Mouse (Mus musculus): ENCODE data around the gene Galm. TPM values are rescaled to one million over a fixed set of nuclear protein-coding genes. Genes with fewer than 3 reads are reported as not detected.

Gene Galm
- polyA plus RNA-seq (2012; rRNA removed) = 25.8 and 36.6 TPM in 2 replicates

DNA sequence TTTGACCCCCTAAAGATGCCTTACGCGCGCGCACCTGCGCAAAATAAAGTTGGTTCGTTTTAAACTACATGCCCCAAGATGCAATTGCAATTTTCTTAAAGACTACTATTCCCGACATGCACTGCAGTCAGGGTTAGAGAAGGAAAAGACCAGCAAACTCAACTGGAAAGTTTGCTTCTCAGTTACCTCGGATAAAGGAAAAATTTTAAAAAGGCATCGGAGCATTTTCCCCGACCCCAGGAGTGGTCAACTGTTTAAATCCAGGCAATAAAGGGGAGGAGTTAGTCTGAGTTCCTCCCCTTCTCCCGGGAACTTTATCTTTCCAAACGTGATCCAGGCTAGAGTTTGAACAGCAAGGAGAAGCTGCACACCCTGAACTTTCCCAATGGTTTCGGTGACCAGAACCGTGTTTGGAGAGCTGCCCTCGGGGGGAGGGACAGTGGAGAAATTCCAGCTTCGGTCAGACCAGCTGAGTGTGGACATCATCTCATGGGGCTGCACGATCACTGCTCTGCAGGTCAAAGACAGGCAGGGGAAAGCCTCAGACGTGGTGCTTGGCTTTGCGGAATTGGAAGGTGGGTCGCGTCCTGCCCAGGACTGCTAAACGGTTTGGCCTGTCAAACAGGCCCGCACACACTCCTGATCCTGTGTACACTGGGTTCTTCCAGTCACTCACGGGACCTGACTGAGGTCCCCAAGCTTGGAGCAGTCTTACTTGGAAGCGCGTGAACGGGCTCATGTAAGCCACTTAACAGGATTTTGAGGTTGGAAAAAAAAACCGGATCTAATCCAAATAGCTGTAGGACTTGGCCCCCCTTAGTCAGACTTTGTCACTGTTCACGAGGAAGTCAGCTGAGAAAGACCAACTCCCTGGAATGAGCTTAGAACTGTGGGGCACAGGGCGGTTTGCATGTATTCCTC lies at the start of gene Galm:
Gene Galm (plus strand): TSS at position 141 of the 921 bp plus-strand sequence.

DNA sequence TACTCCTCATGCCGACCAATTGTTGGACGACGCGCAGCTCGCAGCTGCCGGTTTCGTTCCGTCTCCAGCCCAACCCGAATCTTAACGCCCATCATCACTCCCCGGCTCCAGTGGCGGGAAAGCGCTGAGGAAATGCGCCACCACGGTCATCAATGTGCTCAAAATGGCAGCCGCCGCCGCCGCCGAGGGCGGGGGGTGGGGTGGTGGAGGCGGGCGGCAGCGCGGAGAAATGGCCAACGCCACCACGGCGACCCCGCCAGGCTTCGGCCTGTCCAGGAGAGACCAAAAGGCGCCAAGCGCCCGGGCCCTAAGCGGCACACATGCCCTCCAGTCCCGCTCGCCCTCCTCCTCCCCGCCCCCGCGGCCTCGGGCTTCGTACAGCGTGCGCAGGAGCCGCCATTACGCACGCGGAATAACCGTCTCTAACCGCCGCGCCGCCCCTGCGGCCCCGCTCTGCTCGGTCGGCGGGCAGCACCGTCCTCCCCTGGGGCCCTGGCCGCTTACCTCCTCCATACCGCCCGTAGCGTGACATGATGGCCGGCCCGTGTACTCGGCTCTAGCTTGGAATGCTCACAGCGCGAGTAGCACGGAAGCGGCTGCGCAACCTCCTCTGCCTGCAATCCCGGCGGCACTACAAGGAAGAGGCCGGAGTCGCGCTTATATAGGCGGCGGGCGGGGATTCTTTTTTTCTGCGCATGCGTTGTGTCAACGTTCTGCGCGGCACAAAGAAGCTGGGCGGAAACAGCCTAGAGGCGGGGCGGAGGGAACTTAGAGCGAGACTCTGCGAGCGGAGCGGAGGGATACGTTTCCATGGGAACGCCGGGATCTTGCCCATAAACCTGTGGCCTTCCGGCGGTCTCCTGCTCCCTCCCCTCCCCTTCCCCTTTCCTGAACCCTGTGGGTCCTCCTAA lies 79.7 kb downstream of the Galm start, which contains the start of the genes Srsf7 and Ttc39d:
Gene Srsf7 (minus strand): TSS at position 637 of the 911 bp plus-strand sequence.
Gene Ttc39d (plus strand): TSS at position 790 of the 911 bp plus-strand sequence.

DNA sequence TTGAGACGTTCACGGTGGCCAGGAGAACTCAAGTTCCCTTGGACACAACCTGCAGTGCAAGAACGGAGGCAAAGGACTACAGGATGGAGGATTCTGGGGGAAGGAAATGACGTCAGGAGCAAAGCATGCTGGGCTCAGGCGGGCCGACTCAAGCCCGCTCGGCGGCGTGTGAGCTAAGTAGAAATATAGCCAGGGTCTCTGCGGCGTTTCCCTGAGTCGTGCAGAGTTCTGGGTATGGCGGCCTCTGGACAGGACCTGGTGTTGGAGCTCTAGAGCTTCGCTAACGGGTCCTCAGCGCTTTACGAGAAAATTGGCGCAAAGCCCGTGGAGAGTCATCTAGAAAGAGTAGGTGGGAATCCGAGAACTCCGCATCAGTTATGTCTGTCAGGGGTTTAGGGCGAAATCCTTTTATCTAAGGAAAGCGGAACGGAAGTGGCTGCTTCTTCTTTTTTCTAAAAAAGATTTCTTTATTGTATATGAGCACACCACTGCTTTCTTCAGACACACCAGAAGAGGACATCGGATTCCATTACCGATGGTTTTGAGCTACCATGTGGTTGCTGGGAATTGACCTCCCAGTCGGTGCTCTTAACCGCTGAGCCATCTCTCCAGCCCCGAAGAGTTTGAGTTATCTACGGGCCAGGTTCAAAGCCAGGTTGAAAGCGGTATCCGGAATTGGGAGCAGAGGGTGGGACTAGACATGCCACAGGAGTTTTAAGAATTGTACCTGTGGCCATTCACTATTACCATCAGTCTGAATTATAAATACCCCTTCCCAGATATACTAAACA lies 97.2 kb downstream of the Galm start, which contains the start of gene Gemin6:
Gene Gemin6 (plus strand): TSS at position 116 of the 791 bp plus-strand sequence.

Other genes starting within 250 kb of the Galm start
- gene Atl2, start 231.3 kb upstream of the Galm start, polyA plus RNA-seq (2012; rRNA removed) = 7.5 and 12.4 TPM in 2 replicates
- gene Hnrnpll, start 65.1 kb upstream of the Galm start, polyA plus RNA-seq (2012; rRNA removed) = 17.6 and 32.4 TPM in 2 replicates
- gene Srsf7, start 79.8 kb downstream of the Galm start, polyA plus RNA-seq (2012; rRNA removed) = 38.5 and 48.0 TPM in 2 replicates
- 0.05 and 0.08 TPM in 2 replicates for gene Ttc39d, start 80.0 kb downstream of the Galm start, polyA plus RNA-seq (2012; rRNA removed)
- gene Gemin6, start 97.0 kb downstream of the Galm start, polyA plus RNA-seq (2012; rRNA removed) = 2.2 and 2.3 TPM in 2 replicates
- 1.9 and 3.3 TPM in 2 replicates for gene Morn2, start 162.7 kb downstream of the Galm start, polyA plus RNA-seq (2012; rRNA removed)
- gene Dhx57, start 163.0 kb downstream of the Galm start, polyA plus RNA-seq (2012; rRNA removed) = 8.0 and 10.0 TPM in 2 replicates
- 1.5 and 2.2 TPM in 2 replicates for gene Arhgef33, start 179.9 kb downstream of the Galm start, polyA plus RNA-seq (2012; rRNA removed)
- gene Gm10190, start 246.1 kb downstream of the Galm start, polyA plus RNA-seq (2012; rRNA removed) = 1.5 TPM in 1 of 2 replicates, not detected in the other

Measured in ovary, adult 2 months (tissue).